Mouse (Mus musculus) heart, postnatal 0 days (tissue): ENCODE measurements around the gene Olfr868. TPM values are rescaled to one million over a fixed set of nuclear protein-coding genes. Genes with fewer than 3 reads are reported as not detected.

Experiments used
- ATAC-seq: fragments of 200-750 bp; cut with Nextera tagmentation; 2 replicates; pipeline ENCODE4 v1.8.0; 2017; ENCODE audit warnings: low read depth, moderate number of reproducible peaks, moderate library complexity; ENCODE audit not compliant: insufficient read depth
- DNase-seq: peaks from one replicate; pipeline ENCODE4 v3.0.0-alpha.2; 2016; ENCODE audit warnings: low spot score
- H3K27ac ChIP-seq: fragments of 300-500 bp; sonication (generic); 2 replicates; pipeline ENCODE4 v1.5.1; 2014; ENCODE audit warnings: low read depth, mild to moderate bottlenecking
- H3K27me3 ChIP-seq: fragments of 300-500 bp; sonication (generic); 2 replicates; pipeline ENCODE4 v1.6.1; 2014; ENCODE audit warnings: low read length, mixed read lengths; ENCODE audit not compliant: control insufficient read depth, insufficient read depth
- H3K36me3 ChIP-seq: fragments of 300-500 bp; sonication (generic); replicated peaks from 2 replicates; pipeline ENCODE4 v1.6.1; 2014; ENCODE audit warnings: low read length, mixed read lengths; ENCODE audit not compliant: control insufficient read depth, insufficient read depth
- H3K4me1 ChIP-seq: fragments of 300-500 bp; sonication (generic); 2 replicates; pipeline ENCODE4 v1.6.1; 2014; ENCODE audit warnings: antibody characterized with exemption; ENCODE audit not compliant: control insufficient read depth, insufficient read depth
- H3K4me2 ChIP-seq: fragments of 300-500 bp; sonication (generic); 2 replicates; pipeline ENCODE4 v1.6.1; 2014; ENCODE audit warnings: low read depth, mild to moderate bottlenecking, low read length, moderate library complexity
- H3K4me3 ChIP-seq: fragments of 300-500 bp; sonication (generic); 2 replicates; pipeline ENCODE4 v1.5.1; 2014; ENCODE audit warnings: low read depth, low read length
- H3K9ac ChIP-seq: fragments of 300-500 bp; sonication (generic); replicated peaks from 2 replicates; pipeline ENCODE4 v1.6.1; 2014; ENCODE audit warnings: low read depth, low read length, mixed read lengths
- H3K9me3 ChIP-seq: fragments of 300-500 bp; sonication (generic); replicated peaks from 2 replicates; pipeline ENCODE4 v1.6.1; 2016; ENCODE audit warnings: low read length; ENCODE audit not compliant: control insufficient read depth
- CTCF ChIP-seq: IDR thresholded peaks from 2 replicates; pipeline ENCODE4 v1.5.1; 2016; ENCODE audit warnings: antibody characterized with exemption, control low read depth, low read depth
- EP300 ChIP-seq: IDR thresholded peaks from 2 replicates; pipeline ENCODE4 v1.6.1; 2016; ENCODE audit warnings: antibody characterized with exemption, low read depth
- WGBS: fragments of 180-500 bp; shearing (Covaris S2); extraction: QIAGEN DNeasy Blood & Tissue Kit; methylation state at CpG from one replicate; pipeline ENCODE4 v1.1.7; 2014; 5-methylcytosine and 5-hydroxymethylcytosine counted together
- polyA plus RNA-seq: library from polyadenylated mRNA; unstranded; fragments of >200 nt; fragmentation: Nextera tagmentation; extraction: Ambion mirVana; gene quantifications from 2 replicates; pipeline ENCODE4 v1.2.1, GENCODE M21; 2015
- total RNA-seq: library from RNA; depleted of rRNA; stranded (reverse); fragments of >200 nt; gene quantifications from 2 replicates; pipeline ENCODE4 v1.2.3, GENCODE M21; 2014; ENCODE audit warnings: low replicate concordance; rRNA removed

Gene Olfr868
- total RNA-seq (not detected in 2 replicates), polyA plus RNA-seq (not detected in 2 replicates)

- Histone ChIP-seq H3K27me3 (no peaks in the 10 kb centered on the region), H3K36me3 (no peaks in the 10 kb centered on the region), H3K9ac (no peak within 1 kb of the TSS), H3K4me1 (no peaks in the 10 kb centered on the region), H3K4me3 (no peak within 1 kb of the TSS), H3K27ac (no peak within 1 kb of the TSS), H3K4me2 (no peak within 1 kb of the TSS), H3K9me3 (0 out of 2 replicates have a peak, but pooled peaks cover 5% of the 10 kb centered on the region)
- WGBS: 23% methylated on average over 2 of the region's 2 CpGs
- no peak for ATAC-seq
- TF ChIP-seq CTCF (no peak), EP300 (no peak)
- no peak for DNase-seq
Measured at GRCm38 (mm10) chr9:20098326-20098725, at the start of gene Olfr868. Gene Olfr868, plus strand, starts transcription at chr9:20098626.

GRCm38 (mm10) chr9:20057462-20057861 lies 41.0 kb upstream of the Olfr868 start, which contains the start of gene Olfr867:
Gene Olfr867, minus strand, starts transcription at chr9:20057562.
- Histone ChIP-seq H3K4me1 (no peaks in the 10 kb centered on the region), H3K36me3 (no peaks in the 10 kb centered on the region), H3K27ac (no peak within 1 kb of the TSS), H3K27me3 (no peaks in the 10 kb centered on the region), H3K9ac (no peak within 1 kb of the TSS), H3K9me3 (no peaks in the 10 kb centered on the region; the same call in 1 of the 2 replicates), H3K4me2 (no peak within 1 kb of the TSS), H3K4me3 (no peak within 1 kb of the TSS)
- ATAC-seq (no peak), DNase-seq (no peak)
- TF ChIP-seq CTCF (no peak), EP300 (no peak)
- 62% methylated on average over 1 of the region's 1 CpGs for WGBS

GRCm38 (mm10) chr9:20070236-20070635 lies 28.2 kb upstream of the Olfr868 start:
- Histone ChIP-seq H3K27me3 (no peaks in the 10 kb centered on the region), H3K27ac (no peak overlapping the region), H3K4me3 (no peak overlapping the region), H3K9ac (no peak overlapping the region), H3K9me3 (peaks cover 3% of the 10 kb centered on the region; the same call in 1 of the 2 replicates), H3K4me1 (no peaks in the 10 kb centered on the region), H3K4me2 (no peak overlapping the region), H3K36me3 (no peaks in the 10 kb centered on the region)
- ATAC-seq (no peak), DNase-seq (no peak)
- TF ChIP-seq CTCF: no peak
- no peak for TF ChIP-seq EP300
- 56% methylated on average over 3 of the region's 3 CpGs for WGBS

GRCm38 (mm10) chr9:20071291-20071690 lies 27.1 kb upstream of the Olfr868 start:
- Histone ChIP-seq H3K9ac (no peak overlapping the region), H3K4me1 (no peaks in the 10 kb centered on the region), H3K4me3 (no peak overlapping the region), H3K27ac (no peak overlapping the region), H3K36me3 (no peaks in the 10 kb centered on the region), H3K27me3 (no peaks in the 10 kb centered on the region), H3K4me2 (no peak overlapping the region), H3K9me3 (peaks cover 3% of the 10 kb centered on the region; the same call in 1 of the 2 replicates)
- 74% methylated on average over 1 of the region's 1 CpGs for WGBS
- no peak for DNase-seq
- ATAC-seq: no peak
- no peak for TF ChIP-seq CTCF

GRCm38 (mm10) chr9:20073523-20074177 lies 24.8 kb upstream of the Olfr868 start:
- Histone ChIP-seq H3K27me3 (no peaks in the 10 kb centered on the region), H3K4me2 (no peak overlapping the region), H3K27ac (no peak overlapping the region), H3K36me3 (no peaks in the 10 kb centered on the region), H3K9ac (no peak overlapping the region), H3K4me3 (no peak overlapping the region), H3K9me3 (peaks cover 6% of the 10 kb centered on the region; the same call in 1 of the 2 replicates), H3K4me1 (no peaks in the 10 kb centered on the region)
- 56% methylated on average over 7 of the region's 7 CpGs for WGBS
- ATAC-seq (no peak), DNase-seq (no peak)
- TF ChIP-seq CTCF: no peak
- no peak for TF ChIP-seq EP300

GRCm38 (mm10) chr9:20128709-20129108 lies 30.3 kb downstream of the Olfr868 start, which contains the start of gene Olfr869:
Gene Olfr869, plus strand, starts transcription at chr9:20129009.
- ATAC-seq: no peak

More at GRCm38 (mm10) chr9:20128709-20129108, 30.3 kb downstream of the Olfr868 start, which contains the start of gene Olfr869:
- no peaks in the 10 kb centered on the region for H3K9me3 ChIP-seq
- no peak for DNase-seq
- WGBS: 62% methylated on average over 2 of the region's 2 CpGs
- H3K4me1 ChIP-seq: no peaks in the 10 kb centered on the region
- no peak within 1 kb of the TSS for H3K27ac ChIP-seq
- H3K9ac ChIP-seq: no peak within 1 kb of the TSS
- no peaks in the 10 kb centered on the region for H3K36me3 ChIP-seq
- H3K4me2 ChIP-seq: no peak within 1 kb of the TSS
- TF ChIP-seq CTCF (no peak), EP300 (no peak)
- H3K27me3 ChIP-seq: no peaks in the 10 kb centered on the region
- no peak within 1 kb of the TSS for H3K4me3 ChIP-seq
